Mouse (Mus musculus): ENCODE measurements at regions not wholly inside any gene's neighbourhood (a gene's known extent, or its start where the extent isn't known, plus 50 kb on each side); places are given as distances from the start of the nearest gene placed in this dataset.
A peak's percentile ranks its signal among the peaks of the same experiment; 100 is the strongest.

GRCm38 (mm10) chr4:55216175-55216545, 133.7 kb upstream of the Rad23b start:
- peaks cover 0 to 2% of the 10 kb centered on the region in 2 experiments; a peak in 1 of 4 replicates for H3K4me1 ChIP-seq (ENCODE audit: control insufficient read depth in 2 of 2, insufficient read depth in 2 of 2, low read length in 2 of 2, poor library complexity in 1 of 2)
- no peak overlapping the region for H3K27ac ChIP-seq (ENCODE audit: insufficient read depth, low read depth, low read length, poor library complexity, severe bottlenecking)
- no peak for DNase-seq (ENCODE audit: low read depth, low spot score)
- no peaks in the 10 kb centered on the region for H3K9me3 ChIP-seq (ENCODE audit: control insufficient read depth, insufficient read depth, low read depth, low read length)
- no peak overlapping the region for H3K9ac ChIP-seq (ENCODE audit: insufficient read depth, low read depth, low read length, poor library complexity, severe bottlenecking)
- TF ChIP-seq CHD2 (IDR thresholded peaks at IDR 0.05; ENCODE audit: low read depth, low read length) (no peak), ZNF384 (IDR thresholded peaks at IDR 0.05; ENCODE audit: low read depth, low read length) (no peak), MAFK (IDR thresholded peaks at IDR 0.05; ENCODE audit: insufficient read depth, low read depth, low read length) (no peak), ZC3H11A (IDR thresholded peaks at IDR 0.05; ENCODE audit: borderline replicate concordance, low read depth, low read length) (no peak), HCFC1 (IDR thresholded peaks at IDR 0.05; ENCODE audit: borderline replicate concordance, insufficient read depth, low read length) (no peak)
- in situ Hi-C loops (cut with MboI; ENCODE audit: low sequenced_read_pairs in 2 of 2, unreplicated experiment in 2 of 2), result no loop called here
- no peak overlapping the region for H3K4me3 ChIP-seq (ENCODE audit: insufficient read depth in 1 of 2, low read depth in 1 of 2, low read length in 2 of 2, poor library complexity in 1 of 2, severe bottlenecking in 1 of 2)
- no peaks in the 10 kb centered on the region for H3K36me3 ChIP-seq (ENCODE audit: control insufficient read depth, insufficient read depth, low read length, poor library complexity, severe bottlenecking)

GRCm38 (mm10) chr4:55225766-55226165, 124.1 kb upstream of the Rad23b start:
- Histone ChIP-seq H3K4me1 (ENCODE audit: control insufficient read depth in 2 of 2, insufficient read depth in 2 of 2, low read length in 2 of 2, poor library complexity in 1 of 2) (no peaks in the 10 kb centered on the region), H3K36me3 (ENCODE audit: control insufficient read depth, insufficient read depth, low read length, poor library complexity, severe bottlenecking) (no peaks in the 10 kb centered on the region), H3K9me3 (ENCODE audit: control insufficient read depth, insufficient read depth, low read depth, low read length) (no peaks in the 10 kb centered on the region), H3K27ac (ENCODE audit: insufficient read depth, low read depth, low read length, poor library complexity, severe bottlenecking) (no peak overlapping the region), H3K4me3 (ENCODE audit: insufficient read depth in 1 of 2, low read depth in 1 of 2, low read length in 2 of 2, poor library complexity in 1 of 2, severe bottlenecking in 1 of 2) (no peak overlapping the region), H3K9ac (ENCODE audit: insufficient read depth, low read depth, low read length, poor library complexity, severe bottlenecking) (no peak overlapping the region)
- in situ Hi-C loops (cut with MboI; ENCODE audit: low sequenced_read_pairs in 2 of 2, unreplicated experiment in 2 of 2), result no loop called here
- TF ChIP-seq ZNF384 (IDR thresholded peaks at IDR 0.05; ENCODE audit: low read depth, low read length), result no peak
- TF ChIP-seq HCFC1 (IDR thresholded peaks at IDR 0.05; ENCODE audit: borderline replicate concordance, insufficient read depth, low read length), result no peak
- TF ChIP-seq ZC3H11A (IDR thresholded peaks at IDR 0.05; ENCODE audit: borderline replicate concordance, low read depth, low read length), result no peak
- TF ChIP-seq MAFK (IDR thresholded peaks at IDR 0.05; ENCODE audit: insufficient read depth, low read depth, low read length), result no peak
- TF ChIP-seq CHD2 (IDR thresholded peaks at IDR 0.05; ENCODE audit: low read depth, low read length), result no peak
- no peak for DNase-seq (ENCODE audit: low read depth, low spot score)

GRCm38 (mm10) chr4:55227394-55227793, 122.4 kb upstream of the Rad23b start:
- no peak overlapping the region for H3K9ac ChIP-seq (ENCODE audit: insufficient read depth, low read depth, low read length, poor library complexity, severe bottlenecking)
- TF ChIP-seq ZNF384 (IDR thresholded peaks at IDR 0.05; ENCODE audit: low read depth, low read length), result no peak
- no peak for TF ChIP-seq MAFK (IDR thresholded peaks at IDR 0.05; ENCODE audit: insufficient read depth, low read depth, low read length)
- no peak for TF ChIP-seq ZC3H11A (IDR thresholded peaks at IDR 0.05; ENCODE audit: borderline replicate concordance, low read depth, low read length)
- no peak for TF ChIP-seq HCFC1 (IDR thresholded peaks at IDR 0.05; ENCODE audit: borderline replicate concordance, insufficient read depth, low read length)
- TF ChIP-seq CHD2 (IDR thresholded peaks at IDR 0.05; ENCODE audit: low read depth, low read length), result no peak

GRCm38 (mm10) chr4:55231522-55231921, 118.3 kb upstream of the Rad23b start:
- Histone ChIP-seq H3K4me3 (ENCODE audit: insufficient read depth in 1 of 2, low read depth in 1 of 2, low read length in 2 of 2, poor library complexity in 1 of 2, severe bottlenecking in 1 of 2) (no peak overlapping the region), H3K27ac (ENCODE audit: insufficient read depth, low read depth, low read length, poor library complexity, severe bottlenecking) (no peak overlapping the region), H3K9ac (ENCODE audit: insufficient read depth, low read depth, low read length, poor library complexity, severe bottlenecking) (no peak overlapping the region), H3K4me1 (ENCODE audit: control insufficient read depth in 2 of 2, insufficient read depth in 2 of 2, low read length in 2 of 2, poor library complexity in 1 of 2) (no peaks in the 10 kb centered on the region), H3K36me3 (ENCODE audit: control insufficient read depth, insufficient read depth, low read length, poor library complexity, severe bottlenecking) (no peaks in the 10 kb centered on the region), H3K9me3 (ENCODE audit: control insufficient read depth, insufficient read depth, low read depth, low read length) (no peaks in the 10 kb centered on the region)
- TF ChIP-seq CHD2 (IDR thresholded peaks at IDR 0.05; ENCODE audit: low read depth, low read length), result no peak
- TF ChIP-seq ZC3H11A (IDR thresholded peaks at IDR 0.05; ENCODE audit: borderline replicate concordance, low read depth, low read length), result peak; percentile 46; the same call in 1 of the 2 replicates
- no peak for TF ChIP-seq MAFK (IDR thresholded peaks at IDR 0.05; ENCODE audit: insufficient read depth, low read depth, low read length)
- TF ChIP-seq HCFC1 (IDR thresholded peaks at IDR 0.05; ENCODE audit: borderline replicate concordance, insufficient read depth, low read length), result no peak
- TF ChIP-seq ZNF384 (IDR thresholded peaks at IDR 0.05; ENCODE audit: low read depth, low read length), result no peak
- in situ Hi-C loops (cut with MboI; ENCODE audit: low sequenced_read_pairs in 2 of 2, unreplicated experiment in 2 of 2), result no loop called here
- peak; percentile 59 for DNase-seq (ENCODE audit: low read depth, low spot score)

More at GRCm38 (mm10) chr4:55227394-55227793, 122.4 kb upstream of the Rad23b start:
- no peaks in the 10 kb centered on the region for H3K4me1 ChIP-seq (ENCODE audit: control insufficient read depth in 2 of 2, insufficient read depth in 2 of 2, low read length in 2 of 2, poor library complexity in 1 of 2)
- H3K36me3 ChIP-seq (ENCODE audit: control insufficient read depth, insufficient read depth, low read length, poor library complexity, severe bottlenecking), result no peaks in the 10 kb centered on the region
- H3K9me3 ChIP-seq (ENCODE audit: control insufficient read depth, insufficient read depth, low read depth, low read length), result no peaks in the 10 kb centered on the region
- H3K27ac ChIP-seq (ENCODE audit: insufficient read depth, low read depth, low read length, poor library complexity, severe bottlenecking), result no peak overlapping the region
- in situ Hi-C loops (cut with MboI; ENCODE audit: low sequenced_read_pairs in 2 of 2, unreplicated experiment in 2 of 2), result no loop called here
- DNase-seq (ENCODE audit: low read depth, low spot score), result no peak
- H3K4me3 ChIP-seq (ENCODE audit: insufficient read depth in 1 of 2, low read depth in 1 of 2, low read length in 2 of 2, poor library complexity in 1 of 2, severe bottlenecking in 1 of 2), result no peak overlapping the region

GRCm38 (mm10) chr4:55237856-55238255, 112.0 kb upstream of the Rad23b start:
- H3K27ac ChIP-seq (ENCODE audit: insufficient read depth, low read depth, low read length, poor library complexity, severe bottlenecking), result no peak overlapping the region
- H3K9ac ChIP-seq (ENCODE audit: insufficient read depth, low read depth, low read length, poor library complexity, severe bottlenecking), result no peak overlapping the region
- DNase-seq (ENCODE audit: low read depth, low spot score), result no peak
- H3K4me1 ChIP-seq (ENCODE audit: control insufficient read depth in 2 of 2, insufficient read depth in 2 of 2, low read length in 2 of 2, poor library complexity in 1 of 2), result no peaks in the 10 kb centered on the region
- H3K36me3 ChIP-seq (ENCODE audit: control insufficient read depth, insufficient read depth, low read length, poor library complexity, severe bottlenecking), result no peaks in the 10 kb centered on the region
- H3K9me3 ChIP-seq (ENCODE audit: control insufficient read depth, insufficient read depth, low read depth, low read length), result no peaks in the 10 kb centered on the region
- TF ChIP-seq ZNF384 (IDR thresholded peaks at IDR 0.05; ENCODE audit: low read depth, low read length), result no peak
- TF ChIP-seq HCFC1 (IDR thresholded peaks at IDR 0.05; ENCODE audit: borderline replicate concordance, insufficient read depth, low read length), result no peak
- TF ChIP-seq MAFK (IDR thresholded peaks at IDR 0.05; ENCODE audit: insufficient read depth, low read depth, low read length), result no peak
- no peak for TF ChIP-seq CHD2 (IDR thresholded peaks at IDR 0.05; ENCODE audit: low read depth, low read length)
- TF ChIP-seq ZC3H11A (IDR thresholded peaks at IDR 0.05; ENCODE audit: borderline replicate concordance, low read depth, low read length), result no peak
- H3K4me3 ChIP-seq (ENCODE audit: insufficient read depth in 1 of 2, low read depth in 1 of 2, low read length in 2 of 2, poor library complexity in 1 of 2, severe bottlenecking in 1 of 2), result no peak overlapping the region
- in situ Hi-C loops (cut with MboI; ENCODE audit: low sequenced_read_pairs in 2 of 2, unreplicated experiment in 2 of 2), result no loop called here

Measured in ES-E14 (cell line).